Mouse (Mus musculus) left cerebral cortex, adult 18-20 months (tissue): Measurements from ENCODE around the gene Sytl2. TPM values are rescaled to one million over a fixed set of nuclear protein-coding genes. Genes with fewer than 3 reads are reported as not detected.
A peak's percentile ranks its signal among the peaks of the same experiment; 100 is the strongest.

Experiments
- DNase-seq, 2 experiments: peaks; one replicate each; pipeline ENCODE4 v3.0.0; 2021 to 2022; ENCODE audit warnings: low spot score in 2 of 2, mixed read lengths in 1 of 2
- total RNA-seq, 2 experiments: library from RNA; stranded (reverse); gene quantifications; 2 replicates each; pipeline ENCODE4 v1.2.3; 2021

Sytl2 gene
- total RNA-seq, 2 experiments from 2014 or later: 75.7 to 76.7 TPM

- DNase-seq: no peak
These were observed 53.9 kb downstream of the Sytl2 start for GRCm38 (mm10) chr7:90355995-90356394.

GRCm38 (mm10) chr7:90362788-90363187 lies 60.7 kb downstream of the Sytl2 start:
- DNase-seq: no peak

- DNase-seq: no peak
These were observed 68.2 kb downstream of the Sytl2 start for GRCm38 (mm10) chr7:90370071-90370851.

- no peak for DNase-seq
These were observed 70.8 kb downstream of the Sytl2 start for GRCm38 (mm10) chr7:90372804-90373203.

- no peak for DNase-seq
These were observed 82.4 kb downstream of the Sytl2 start for GRCm38 (mm10) chr7:90384411-90384810.

- peak; percentile 61 to 65 for DNase-seq
These were observed 84.9 kb downstream of the Sytl2 start for GRCm38 (mm10) chr7:90386885-90387459.

GRCm38 (mm10) chr7:90389765-90390164 lies 87.7 kb downstream of the Sytl2 start:
- no peak for DNase-seq

- no peak for DNase-seq
These were observed 93.0 kb downstream of the Sytl2 start for GRCm38 (mm10) chr7:90395073-90395472.

GRCm38 (mm10) chr7:90395928-90396327 lies 93.9 kb downstream of the Sytl2 start:
- no peak for DNase-seq

- DNase-seq: peak; percentile 67 to 75
These were observed 107.9 kb downstream of the Sytl2 start for GRCm38 (mm10) chr7:90409934-90410333.

GRCm38 (mm10) chr7:90426020-90427001 lies 124.3 kb downstream of the Sytl2 start, which contains the start of gene Ccdc89:
Gene Ccdc89 (plus strand): TSS chr7:90426577.
- peak; percentile 71 to 74 for DNase-seq

GRCm38 (mm10) chr7:90427006-90427405 lies 125.0 kb downstream of the Sytl2 start:
- DNase-seq: no peak

- DNase-seq: no peak
These were observed 130.2 kb downstream of the Sytl2 start for GRCm38 (mm10) chr7:90432221-90432620.

- no peak for DNase-seq
These were observed 138.0 kb downstream of the Sytl2 start for GRCm38 (mm10) chr7:90440044-90440443.

GRCm38 (mm10) chr7:90442070-90442469 lies 140.0 kb downstream of the Sytl2 start:
- DNase-seq: no peak

- DNase-seq: peak; percentile 92 to 96
These were observed 140.5 kb downstream of the Sytl2 start, which contains the start of gene Crebzf for GRCm38 (mm10) chr7:90442518-90443080. Gene Crebzf (plus strand): TSS chr7:90442729.

GRCm38 (mm10) chr7:90443101-90444091 lies 141.3 kb downstream of the Sytl2 start:
- peak; percentile 60 to 72 for DNase-seq

- no peak for DNase-seq
These were observed 142.2 kb downstream of the Sytl2 start for GRCm38 (mm10) chr7:90444206-90444605.

GRCm38 (mm10) chr7:90456149-90456844 lies 154.2 kb downstream of the Sytl2 start:
- DNase-seq: no peak
